Mouse (Mus musculus): ENCODE data around the gene Ttll5.

The Ttll5 gene

GRCm38 (mm10) chr12:85970803-85971202 is 146.3 kb downstream of the Ttll5 start:
- DNase-seq, result peak; percentile 74

- peak; percentile 77 for DNase-seq
Measured at GRCm38 (mm10) chr12:85971655-85972054, 147.2 kb downstream of the Ttll5 start.

GRCm38 (mm10) chr12:85973526-85973925 is 149.1 kb downstream of the Ttll5 start:
- peak; percentile 95 for DNase-seq

GRCm38 (mm10) chr12:85974030-85974429 is 149.6 kb downstream of the Ttll5 start:
- peak; percentile 97 for DNase-seq

DNA sequence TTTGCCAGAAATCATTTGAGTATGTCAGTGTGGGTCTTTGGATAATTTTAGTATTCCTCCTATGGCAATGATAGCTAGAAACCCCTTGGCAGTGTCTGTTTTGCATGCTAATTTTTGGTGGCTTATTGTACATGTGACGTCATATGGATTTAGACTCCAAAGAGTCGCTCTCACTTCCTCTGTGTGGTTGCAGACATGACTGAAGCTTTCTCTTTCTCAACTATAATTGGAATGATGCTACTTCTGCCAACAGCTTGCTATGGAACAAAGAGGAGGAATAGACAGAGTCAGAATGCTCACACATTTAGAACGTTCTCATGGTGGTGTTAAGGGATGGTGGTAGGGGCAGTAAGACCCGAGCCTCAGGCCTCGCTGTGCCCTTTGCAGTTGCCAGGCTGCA is 155.5 kb downstream of the Ttll5 start:
- DNase-seq, result no peak

DNA sequence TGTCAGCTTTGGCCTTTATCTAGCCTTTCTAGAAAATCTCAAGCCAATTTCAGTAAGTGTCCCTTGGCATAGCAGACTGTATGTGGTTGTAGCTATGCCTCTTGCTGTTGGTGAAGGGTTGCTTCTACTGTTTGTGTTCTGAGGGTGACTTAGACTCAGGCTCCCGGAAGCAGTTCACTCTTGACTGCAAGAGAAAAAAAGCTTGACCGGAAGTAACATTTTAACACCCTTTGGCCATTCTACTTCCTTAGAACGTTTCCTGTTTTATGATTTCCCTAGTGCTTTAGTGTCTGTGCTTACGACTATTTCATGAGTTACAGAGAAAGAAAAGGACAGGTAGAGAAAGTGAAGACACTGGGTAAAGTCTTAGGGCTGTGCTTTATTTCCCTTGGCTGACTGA is 161.1 kb downstream of the Ttll5 start:
- peak; percentile 57 for DNase-seq

GRCm38 (mm10) chr12:85986024-85986423 is 161.6 kb downstream of the Ttll5 start:
- peak; percentile 85 for DNase-seq

GRCm38 (mm10) chr12:85986540-85987443 is 162.3 kb downstream of the Ttll5 start:
- DNase-seq, result peak; percentile 89

DNA sequence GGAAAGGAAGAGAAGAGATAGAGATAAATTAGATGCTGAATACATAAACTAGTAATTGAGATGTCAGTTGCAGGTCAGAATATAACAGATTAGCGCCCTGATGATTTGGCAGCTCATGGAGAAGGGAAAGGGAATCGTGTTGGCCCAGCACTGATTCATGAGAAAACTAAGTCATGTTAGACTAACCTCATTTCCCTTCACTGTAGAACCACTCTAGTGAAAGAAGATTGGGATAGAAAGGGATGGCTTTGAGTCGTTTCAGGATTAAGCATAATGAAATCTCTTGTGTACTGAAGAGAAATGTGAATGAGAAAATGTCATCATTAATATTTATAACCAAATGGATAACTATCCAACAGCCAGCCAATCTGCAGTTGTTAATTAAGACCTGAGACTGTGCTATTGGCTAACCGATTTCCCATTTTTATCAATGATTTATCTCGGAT is 163.0 kb downstream of the Ttll5 start:
- no peak for DNase-seq

DNA sequence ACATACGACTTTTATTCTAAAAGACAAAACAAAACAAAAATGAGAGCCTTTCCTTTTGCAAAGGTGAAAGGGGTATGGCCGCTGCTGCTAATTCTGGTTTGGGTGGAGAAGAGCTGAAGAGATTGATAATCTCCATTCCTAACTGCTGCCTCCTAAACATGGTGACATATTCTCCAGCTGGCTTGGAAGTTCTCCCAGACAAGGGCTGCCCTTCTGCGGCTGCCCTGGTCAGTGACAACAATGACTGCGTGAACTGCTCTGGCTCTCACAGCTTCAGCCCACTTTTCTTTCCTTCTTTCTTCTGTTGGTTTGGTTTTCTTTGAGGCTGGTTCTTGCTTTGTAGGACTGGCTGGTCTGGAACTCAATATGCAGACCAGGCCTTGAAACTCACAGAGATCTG is 163.7 kb downstream of the Ttll5 start:
- DNase-seq, result peak; percentile 87

DNA sequence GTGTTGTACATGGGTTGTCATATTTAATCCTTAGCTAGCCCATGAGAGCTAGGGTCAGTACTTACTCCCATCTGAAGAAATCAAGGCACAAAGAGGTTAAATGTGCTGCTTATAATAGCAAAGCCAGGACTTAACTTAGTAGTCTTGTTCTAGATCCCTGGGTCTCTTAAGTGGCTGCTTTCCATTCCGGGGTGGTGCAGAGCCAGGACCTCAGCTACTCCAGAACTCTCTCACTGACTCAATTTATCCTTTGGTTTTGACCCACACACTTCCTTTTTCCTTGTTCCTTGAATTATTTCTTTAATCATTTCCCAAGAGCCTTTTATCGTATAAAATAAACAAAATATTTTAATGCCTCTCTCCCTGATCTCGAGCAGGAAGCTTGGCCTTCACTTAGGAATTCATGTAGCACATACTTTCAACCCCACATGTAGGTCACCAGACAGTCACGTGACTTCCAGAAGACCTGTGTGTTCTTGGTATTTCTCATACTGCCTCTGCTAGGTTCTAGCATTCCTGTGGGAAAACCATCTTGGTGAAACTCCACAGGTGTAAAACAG is 164.4 kb downstream of the Ttll5 start:
- DNase-seq, result peak; percentile 62

DNA sequence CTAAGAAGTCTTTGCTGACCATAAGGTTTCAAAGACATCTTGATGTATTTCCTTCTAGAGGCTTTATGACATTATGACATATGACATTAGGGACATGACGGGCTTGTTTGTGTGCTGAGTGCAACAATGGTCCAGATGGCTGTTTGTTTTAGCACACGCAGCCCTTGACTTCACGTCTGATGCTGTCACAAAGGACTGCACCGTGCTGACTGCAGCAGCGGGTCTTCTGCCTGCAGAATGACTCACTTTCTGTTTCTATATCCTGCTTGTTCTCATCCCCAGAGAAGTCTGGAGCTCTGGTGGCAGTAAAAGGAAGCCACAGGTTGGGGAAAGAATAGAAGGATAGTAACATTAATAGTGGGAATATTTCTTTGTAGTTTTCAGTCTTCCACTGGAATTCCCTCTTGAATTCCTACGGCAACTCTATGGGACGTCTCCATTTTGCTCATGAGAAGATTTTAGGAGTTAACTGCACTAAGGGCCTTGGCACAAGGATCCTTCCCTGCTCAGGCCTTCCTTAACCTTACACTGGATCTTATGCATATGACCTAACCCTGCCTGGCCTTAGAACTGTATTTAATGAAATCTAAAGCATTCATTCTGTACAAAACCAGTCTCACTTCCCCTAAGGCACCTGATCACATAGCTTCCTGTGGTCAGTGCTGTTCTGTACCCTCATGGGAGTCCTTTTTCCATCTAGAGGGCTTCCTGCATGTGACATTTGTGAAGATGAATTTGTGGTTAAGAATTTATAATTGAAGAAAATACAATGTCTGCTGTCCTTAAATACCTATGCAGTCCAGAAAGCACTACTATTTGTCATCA is 167.8 kb downstream of the Ttll5 start:
- DNase-seq, result peak; percentile 90

DNA sequence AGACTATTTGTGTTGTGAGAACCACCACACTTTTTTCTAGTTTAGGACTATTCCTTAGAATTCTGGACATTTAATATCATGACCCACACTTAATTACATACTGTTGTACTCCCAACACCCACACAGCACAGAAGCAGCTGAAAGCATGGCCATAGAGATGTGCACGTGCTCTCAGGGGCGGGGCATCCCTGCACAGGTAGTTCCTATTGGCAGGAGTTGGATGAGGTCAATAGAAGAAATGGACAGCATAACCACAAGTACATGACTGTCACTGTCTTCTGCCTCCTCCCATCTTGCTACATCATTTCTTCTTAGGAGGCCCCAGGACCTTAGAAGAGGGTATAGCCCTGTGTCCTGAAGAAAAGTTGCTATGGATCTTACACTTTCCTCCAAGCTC is 168.4 kb downstream of the Ttll5 start:
- DNase-seq, result peak; percentile 74

DNA sequence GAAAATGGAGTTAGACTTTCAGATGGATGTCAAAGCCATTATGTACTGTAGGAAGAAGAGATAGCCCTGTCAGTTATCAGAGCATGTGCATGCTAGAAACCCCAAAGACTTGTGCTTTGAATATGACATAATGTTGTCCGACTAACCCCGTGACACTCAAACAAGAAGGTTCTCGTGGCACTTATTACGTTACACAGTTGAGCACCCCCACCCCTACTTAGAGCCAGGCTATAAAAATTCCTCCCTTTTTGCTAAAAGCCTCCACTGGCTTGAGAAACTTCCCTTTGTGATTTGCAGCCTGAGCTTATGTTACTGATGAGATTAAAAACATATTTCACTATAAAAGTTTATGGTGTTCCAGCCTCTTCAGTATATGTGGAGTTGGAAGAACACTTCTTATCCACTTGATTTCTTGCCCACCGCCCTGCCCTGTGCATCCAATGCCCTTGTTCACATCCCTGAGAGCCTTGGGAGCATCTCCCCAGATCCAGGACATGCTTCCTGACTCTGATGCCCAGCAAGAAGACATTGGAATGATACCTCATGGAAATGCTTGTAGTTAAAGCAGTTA is 169.4 kb downstream of the Ttll5 start:
- DNase-seq, result no peak

DNA sequence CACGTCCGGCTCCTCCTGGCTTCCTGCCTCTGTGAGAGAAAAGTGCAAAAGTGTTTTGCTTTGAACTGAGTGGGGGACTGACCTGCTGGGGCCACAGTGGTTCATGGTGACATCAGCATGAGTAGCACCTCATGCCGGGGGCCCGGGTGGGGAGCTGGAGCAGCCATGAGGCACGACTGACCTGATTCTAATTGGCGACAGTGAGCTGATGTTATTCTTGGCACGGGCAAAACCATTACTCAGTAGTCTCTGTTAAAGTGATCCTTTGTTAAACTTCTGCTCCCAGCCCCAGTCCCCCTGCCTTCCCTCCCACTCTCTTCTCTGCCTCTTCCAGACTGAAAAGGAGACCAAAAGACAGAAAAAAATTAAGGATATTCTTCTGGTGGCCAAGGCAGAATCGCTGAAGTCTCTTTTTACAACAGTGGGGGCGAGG is 176.2 kb downstream of the Ttll5 start:
- peak; percentile 97 for DNase-seq

DNA sequence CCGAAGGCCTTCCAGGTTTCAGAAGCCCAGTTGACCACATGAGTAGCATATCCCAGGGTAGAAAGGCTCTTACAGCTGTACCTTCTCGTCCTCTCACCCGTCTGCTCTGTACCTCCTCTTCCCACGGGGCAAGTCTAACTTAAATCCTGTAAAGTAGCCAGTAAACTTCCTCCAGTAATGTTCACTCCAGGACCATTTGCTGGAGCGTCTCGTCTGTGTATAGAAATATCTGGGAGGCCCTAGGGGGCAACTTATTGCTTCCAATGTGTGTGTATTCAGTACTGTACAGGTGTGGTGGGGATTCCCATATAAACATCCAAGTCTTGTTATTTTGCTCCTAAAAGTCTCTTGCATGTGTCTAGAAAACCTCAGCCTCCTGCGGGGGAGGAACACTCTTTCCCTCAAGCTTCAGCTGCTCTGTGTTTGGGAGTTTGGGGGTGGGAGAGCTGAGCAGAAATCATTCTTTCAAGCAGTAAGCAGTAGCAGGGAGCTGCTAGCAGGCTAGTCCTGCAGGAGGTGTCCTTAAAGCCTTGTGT is 176.7 kb downstream of the Ttll5 start:
- DNase-seq, result no peak

DNA sequence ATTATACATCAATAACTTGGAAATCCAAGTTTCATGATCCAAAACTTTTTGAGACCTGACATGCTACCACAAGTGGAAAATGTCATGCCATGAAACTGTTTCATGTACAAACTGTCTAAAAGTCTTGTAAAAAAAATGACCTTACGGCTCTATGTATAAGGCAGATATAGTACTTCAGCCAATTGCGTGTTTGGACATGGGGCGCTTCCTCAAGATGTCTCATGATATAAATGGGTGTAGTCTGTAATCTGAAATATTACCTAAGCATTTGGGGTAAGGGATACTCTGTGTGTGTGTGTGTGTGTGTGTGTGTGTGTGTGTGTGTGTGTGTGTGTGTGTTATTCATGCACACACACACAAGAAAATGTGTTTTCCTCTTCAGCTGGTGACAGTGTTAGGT is 180.2 kb downstream of the Ttll5 start:
- DNase-seq, result peak; percentile 34

DNA sequence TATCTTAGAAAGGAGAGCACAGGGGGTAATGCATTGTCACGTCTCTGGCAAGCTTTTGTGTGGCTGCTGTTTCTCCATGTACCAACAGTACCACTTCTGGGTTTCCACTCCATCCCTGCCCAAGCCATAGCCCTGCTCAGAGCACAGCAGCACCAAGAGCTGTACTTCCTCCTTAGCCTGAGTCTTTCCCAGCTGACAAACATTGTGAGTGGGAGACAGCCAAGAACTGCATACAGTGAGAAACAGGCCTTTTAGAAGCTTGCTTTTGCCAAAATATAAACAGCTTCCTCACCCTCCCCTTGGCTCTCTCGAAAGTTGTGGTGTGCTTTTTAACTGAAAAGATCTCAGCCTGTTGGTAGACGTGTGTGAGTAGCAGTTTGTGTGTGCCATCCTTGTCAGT is 182.9 kb downstream of the Ttll5 start:
- no peak for DNase-seq

GRCm38 (mm10) chr12:86010656-86011055 is 186.2 kb downstream of the Ttll5 start:
- DNase-seq, result no peak

DNA sequence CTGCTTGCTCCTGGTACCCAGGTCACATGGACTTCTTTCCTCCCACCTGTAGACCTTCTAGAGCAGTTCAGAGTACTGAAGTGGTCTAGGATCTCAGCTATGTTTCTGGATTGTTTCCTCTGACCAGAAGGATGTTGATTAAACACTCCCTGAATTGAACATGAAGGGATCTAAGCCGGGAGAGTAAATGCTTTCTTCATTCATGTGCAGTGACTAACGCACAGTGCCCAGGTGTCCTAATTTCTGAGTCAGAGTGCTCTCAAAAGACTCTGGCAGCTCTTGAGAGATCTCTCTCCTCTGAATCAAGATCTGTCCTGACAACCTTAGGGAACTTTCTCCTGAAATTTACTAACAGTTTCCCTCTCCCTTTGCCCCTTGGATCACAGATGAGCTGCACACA is 187.7 kb downstream of the Ttll5 start:
- DNase-seq, result no peak

- DNase-seq, result no peak
Measured at GRCm38 (mm10) chr12:86014174-86014573, 189.7 kb downstream of the Ttll5 start.

DNA sequence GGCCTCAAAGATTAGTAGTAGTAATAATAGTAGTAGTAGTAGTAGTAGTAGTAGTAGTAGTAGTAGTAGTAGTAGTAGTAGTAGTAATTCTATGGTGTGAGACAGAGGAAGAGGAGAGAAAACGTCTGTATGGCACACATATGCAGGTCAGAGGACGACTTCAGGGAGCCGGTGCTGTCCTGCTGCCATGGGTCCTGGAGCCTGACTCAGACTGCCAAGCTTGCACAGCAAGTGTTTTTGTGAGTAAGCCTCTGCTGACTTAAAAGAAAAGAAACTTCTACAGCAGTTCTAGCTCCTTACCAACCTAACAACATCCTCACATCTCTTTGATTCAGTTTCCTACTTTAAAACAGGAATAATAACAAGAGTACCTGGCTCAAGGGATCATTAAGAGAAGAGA is 190.2 kb downstream of the Ttll5 start:
- DNase-seq, result no peak

- no peak for DNase-seq
Measured at GRCm38 (mm10) chr12:86015114-86015513, 190.7 kb downstream of the Ttll5 start.
